Mouse (Mus musculus) brain, embryonic 14.5 days (tissue): ENCODE data around the gene Efcab9. TPM values are rescaled to one million over a fixed set of nuclear protein-coding genes. Genes with fewer than 3 reads are reported as not detected.

Experiments
- DNase-seq: peaks from one replicate; pipeline ENCODE4 v3.0.0-alpha.2; 2011; ENCODE audit warnings: low read depth
- CTCF ChIP-seq: fragments of 200-500 bp; IDR thresholded peaks from 2 replicates; pipeline ENCODE4 v1.5.1; 2012; ENCODE audit warnings: inconsistent platforms, mild to moderate bottlenecking, moderate library complexity, borderline replicate concordance; ENCODE audit not compliant: insufficient read depth, insufficient read length; ENCODE audit errors: extremely low read depth
- POLR2A ChIP-seq: fragments of 200-500 bp; IDR thresholded peaks from 2 replicates; pipeline ENCODE4 v1.6.1; 2012; ENCODE audit warnings: mild to moderate bottlenecking, inconsistent platforms, borderline replicate concordance; ENCODE audit not compliant: poor library complexity, insufficient read depth, insufficient read length, severe bottlenecking; ENCODE audit errors: extremely low read depth
- polyA plus RNA-seq: library from polyadenylated mRNA; depleted of rRNA; stranded (reverse); fragments of >200 nt; gene quantifications from 2 replicates; pipeline ENCODE4 v1.2.3, GENCODE M21; 2012

Efcab9 gene
- polyA plus RNA-seq, 1 experiment = not detected

DNA sequence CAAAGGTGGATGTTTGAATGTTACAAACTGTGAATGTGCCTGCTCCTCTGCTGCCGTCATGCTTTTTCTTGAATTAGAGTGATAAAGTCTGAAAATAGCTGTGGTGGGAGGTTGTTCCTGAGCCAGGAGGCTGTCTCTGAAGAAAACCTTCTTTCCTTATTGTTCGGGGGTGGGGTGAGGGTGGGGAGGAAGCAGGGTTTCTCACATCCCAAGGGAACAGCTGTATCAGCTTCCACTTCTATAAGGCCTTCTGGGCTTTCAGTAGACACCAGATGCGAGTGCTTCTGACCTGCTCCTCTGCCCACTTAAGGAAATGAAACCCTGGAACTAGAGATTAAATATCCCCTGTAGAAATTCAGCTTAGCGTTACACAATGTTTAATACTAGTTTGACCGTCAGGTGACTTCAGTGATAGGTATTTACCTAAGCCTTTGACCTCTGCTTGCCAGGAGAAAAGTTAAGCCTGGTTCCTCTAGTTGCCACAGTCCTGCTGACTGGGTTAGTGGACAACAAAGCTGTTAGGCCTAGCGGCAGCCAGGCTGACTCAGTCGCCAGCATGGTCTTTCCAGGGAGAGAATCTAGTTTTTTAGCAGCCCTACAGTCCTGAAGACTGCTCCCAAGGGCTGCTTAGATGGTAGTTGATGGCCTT is 26.7 kb downstream of the Efcab9 start:
- TF ChIP-seq CTCF = no peak
- DNase-seq = no peak

- TF ChIP-seq POLR2A = no peak
Measured at GRCm38 (mm10) chr11:32503711-32504110, 28.2 kb downstream of the Efcab9 start.

GRCm38 (mm10) chr11:32499931-32500330 is 31.9 kb downstream of the Efcab9 start:
- no peak for DNase-seq
- no peak for TF ChIP-seq CTCF
- no peak for TF ChIP-seq POLR2A

More at GRCm38 (mm10) chr11:32503711-32504110, 28.2 kb downstream of the Efcab9 start:
- DNase-seq = no peak

GRCm38 (mm10) chr11:32498757-32499535 is 32.9 kb downstream of the Efcab9 start:
- TF ChIP-seq CTCF = no peak
- no peak for TF ChIP-seq POLR2A
- DNase-seq = peak; percentile 83

DNA sequence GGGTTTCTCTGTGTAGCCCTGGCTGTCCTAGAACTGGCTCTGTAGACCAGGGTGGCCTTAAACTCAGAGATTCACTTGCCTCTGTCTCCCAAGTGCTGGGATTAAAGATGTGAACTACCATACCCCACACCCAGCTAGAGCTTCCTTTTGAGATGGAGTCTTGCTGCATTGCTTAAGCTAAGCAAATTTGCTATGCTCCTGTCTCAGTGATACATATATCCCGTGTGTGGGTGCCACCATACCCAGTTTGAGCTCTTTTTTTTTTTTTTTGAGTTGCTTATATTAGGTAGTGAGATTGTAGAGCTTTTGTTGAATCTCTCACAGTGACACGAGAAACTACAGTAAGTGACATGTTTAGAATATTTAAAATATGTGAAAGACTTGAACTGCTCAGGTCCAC is 36.6 kb downstream of the Efcab9 start:
- TF ChIP-seq CTCF (no peak), POLR2A (no peak)
- DNase-seq = no peak

DNA sequence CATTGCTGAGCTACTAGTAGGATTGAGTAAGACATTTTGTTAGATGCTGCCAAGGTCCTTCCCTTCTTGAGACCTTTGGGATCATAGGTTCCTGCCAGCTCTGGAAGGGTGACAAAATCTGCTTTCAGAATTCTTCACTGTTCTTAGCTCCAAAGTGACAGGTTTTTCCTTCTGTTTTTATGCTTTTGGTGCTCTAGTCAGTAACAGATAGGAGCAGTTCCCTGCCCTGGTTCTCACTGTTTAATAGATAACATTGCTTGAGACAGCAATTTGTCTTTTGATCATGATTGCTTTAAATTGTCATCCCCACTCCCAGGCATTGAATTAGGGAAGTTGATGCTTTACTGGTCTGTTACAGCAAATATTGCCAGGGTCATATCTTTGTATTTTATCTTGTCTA is 38.6 kb downstream of the Efcab9 start:
- DNase-seq = no peak
- no peak for TF ChIP-seq CTCF
- TF ChIP-seq POLR2A = no peak

DNA sequence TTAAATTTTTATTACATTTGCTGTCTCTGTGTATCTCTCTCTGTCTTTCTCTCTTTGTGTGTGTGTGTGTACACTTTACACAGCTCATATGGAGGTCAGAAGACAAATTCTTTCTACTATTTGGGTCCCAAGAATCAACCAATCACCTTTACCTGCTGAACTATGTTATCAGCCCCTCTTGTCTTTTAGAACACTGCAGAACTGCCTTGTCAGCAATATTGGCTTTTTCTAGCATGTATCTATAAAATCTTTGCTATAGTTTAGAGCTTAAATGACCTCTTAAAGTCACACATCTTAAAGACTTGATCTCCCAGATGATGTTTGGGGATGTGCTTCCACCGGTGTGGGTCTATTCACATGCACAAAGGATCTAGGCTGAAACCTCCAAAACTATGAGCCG is 40.8 kb downstream of the Efcab9 start:
- no peak for TF ChIP-seq CTCF
- no peak for TF ChIP-seq POLR2A
- DNase-seq = no peak

DNA sequence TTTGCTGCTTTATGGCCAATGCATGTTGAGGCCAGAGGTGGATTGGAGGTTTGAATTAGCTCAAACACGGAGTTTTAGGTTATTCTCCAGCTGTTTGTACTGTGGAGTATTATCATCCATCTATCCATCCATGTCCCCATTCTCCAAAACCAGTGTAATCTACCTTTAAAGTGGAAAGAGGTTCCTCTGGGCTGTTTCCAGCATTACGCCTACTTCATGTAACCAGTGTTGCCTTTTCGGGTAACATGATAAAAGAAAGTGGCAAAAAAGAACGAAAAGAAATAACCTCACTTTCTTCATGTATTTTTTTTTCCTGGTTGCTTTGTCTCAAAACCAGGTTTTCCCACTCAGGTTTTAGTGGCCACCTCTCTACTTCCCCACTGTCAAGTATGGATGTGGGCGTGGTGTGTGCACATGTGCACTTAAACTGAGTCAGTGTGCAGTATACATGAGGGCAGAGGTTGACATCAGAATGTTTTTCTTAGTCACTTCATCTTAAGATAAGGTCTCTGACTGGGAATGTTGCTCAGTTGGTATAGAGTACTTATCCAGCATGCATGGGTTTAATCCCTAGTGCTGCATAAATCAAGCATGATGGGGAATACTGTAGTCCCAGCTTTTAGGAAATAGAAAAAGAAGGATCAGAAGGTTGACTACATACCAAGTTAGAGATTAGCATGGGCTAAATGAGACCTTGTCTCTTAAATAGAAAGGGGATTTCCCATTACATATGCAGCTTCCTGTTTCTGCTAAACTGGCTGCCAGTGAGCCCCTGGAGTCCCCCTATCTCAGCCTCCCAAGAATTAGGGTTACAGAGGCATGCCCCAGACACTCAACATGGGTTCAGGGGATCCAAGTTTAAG is 42.8 kb downstream of the Efcab9 start:
- DNase-seq = no peak
- TF ChIP-seq CTCF = no peak
- no peak for TF ChIP-seq POLR2A

DNA sequence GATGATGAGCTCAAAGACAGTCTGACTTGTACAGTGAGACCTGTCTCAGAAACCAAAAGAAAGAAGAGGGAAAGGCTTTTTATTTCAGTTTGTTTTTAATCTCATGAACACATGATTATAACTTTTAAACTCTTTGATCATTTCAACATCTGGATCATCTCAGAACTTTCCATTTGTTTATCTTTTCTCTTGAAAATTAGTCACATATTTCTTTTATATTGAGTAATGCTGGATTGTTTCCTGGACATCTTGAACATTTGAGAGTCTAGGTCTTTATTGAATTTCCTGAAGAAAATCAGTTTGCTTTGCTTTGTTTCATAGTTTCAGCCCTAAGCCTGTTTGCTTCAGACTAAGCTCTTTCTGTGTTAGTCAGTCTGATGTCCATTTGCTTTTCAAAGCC is 43.5 kb downstream of the Efcab9 start:
- no peak for DNase-seq
- no peak for TF ChIP-seq POLR2A
- TF ChIP-seq CTCF = no peak

DNA sequence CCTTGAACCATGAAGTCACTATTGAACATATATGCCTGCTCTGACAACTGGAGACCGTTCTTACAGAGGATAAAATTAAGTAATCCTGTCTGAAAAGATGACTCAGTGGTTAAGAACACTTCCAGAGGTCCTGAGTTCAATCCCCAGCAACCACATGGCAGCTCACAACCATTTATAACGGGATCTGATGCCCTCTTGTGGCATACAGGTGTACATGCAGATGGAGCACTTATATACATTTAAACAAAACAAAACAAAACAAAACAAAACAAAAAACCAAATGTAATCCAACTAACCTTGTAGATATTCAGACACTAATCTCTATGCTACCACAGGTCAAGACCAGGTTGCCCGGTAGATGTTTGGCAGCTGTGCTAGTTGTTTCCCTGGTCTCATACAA is 44.4 kb downstream of the Efcab9 start:
- DNase-seq = no peak
- TF ChIP-seq CTCF = peak; percentile 5; the same call in 1 of the 2 replicates
- TF ChIP-seq POLR2A = no peak

- no peak for TF ChIP-seq POLR2A
- TF ChIP-seq CTCF = no peak
- no peak for DNase-seq
Measured at GRCm38 (mm10) chr11:32486621-32487020, 45.3 kb downstream of the Efcab9 start.

GRCm38 (mm10) chr11:32485290-32485689 is 46.6 kb downstream of the Efcab9 start:
- DNase-seq = no peak
- no peak for TF ChIP-seq POLR2A
- TF ChIP-seq CTCF = no peak

- no peak for DNase-seq
- TF ChIP-seq POLR2A = no peak
- TF ChIP-seq CTCF = no peak
Measured at GRCm38 (mm10) chr11:32481525-32481924, 50.4 kb downstream of the Efcab9 start.
